Mouse (Mus musculus) midbrain, embryonic 15.5 days (tissue): ENCODE measurements around the gene Szt2. TPM values are rescaled to one million over a fixed set of nuclear protein-coding genes. Genes with fewer than 3 reads are reported as not detected.

Experiments
- ATAC-seq: fragments of 200-750 bp; cut with Nextera tagmentation; replicated peaks from 2 replicates; pipeline ENCODE4 v1.8.0; 2017; ENCODE audit warnings: moderate TSS enrichment
- H3K27ac ChIP-seq: fragments of 300-500 bp; sonication (generic); 2 replicates; pipeline ENCODE4 v1.5.1; 2015; ENCODE audit warnings: mild to moderate bottlenecking, inconsistent platforms
- H3K27me3 ChIP-seq: fragments of 300-500 bp; sonication (generic); replicated peaks from 2 replicates; pipeline ENCODE4 v1.6.1; 2015; ENCODE audit warnings: inconsistent platforms
- H3K36me3 ChIP-seq: fragments of 300-500 bp; sonication (generic); replicated peaks from 2 replicates; pipeline ENCODE4 v1.6.1; 2015; ENCODE audit warnings: inconsistent platforms
- H3K4me1 ChIP-seq: fragments of 300-500 bp; sonication (generic); 2 replicates; pipeline ENCODE4 v1.6.1; 2015; ENCODE audit warnings: inconsistent platforms
- H3K4me2 ChIP-seq: fragments of 300-500 bp; sonication (generic); 2 replicates; pipeline ENCODE4 v1.6.1; 2015; ENCODE audit warnings: inconsistent platforms, mild to moderate bottlenecking, moderate library complexity
- H3K4me3 ChIP-seq: fragments of 300-500 bp; sonication (generic); 2 replicates; pipeline ENCODE4 v1.5.1; 2015; ENCODE audit warnings: mild to moderate bottlenecking, inconsistent platforms
- H3K9ac ChIP-seq: fragments of 300-500 bp; sonication (generic); 2 replicates; pipeline ENCODE4 v1.6.1; 2015; ENCODE audit warnings: mild to moderate bottlenecking, inconsistent platforms
- H3K9me3 ChIP-seq: fragments of 300-500 bp; sonication (generic); 2 replicates; pipeline ENCODE4 v1.6.1; 2016; ENCODE audit warnings: inconsistent platforms
- WGBS: fragments of 180-500 bp; shearing (Covaris S2); methylation state at CpG from one replicate; pipeline ENCODE4 v1.1.7; 2015; ENCODE audit warnings: mixed read lengths; 5-methylcytosine and 5-hydroxymethylcytosine counted together
- polyA plus RNA-seq: library from polyadenylated mRNA; unstranded; fragments of >200 nt; fragmentation: Nextera tagmentation; extraction: Ambion mirVana; gene quantifications from 2 replicates; pipeline ENCODE4 v1.2.1, GENCODE M21; 2015

The Szt2 gene
- polyA plus RNA-seq, 1 experiment from 2014 or later, result 11.5 TPM

- peak; percentile 91 for ATAC-seq
- Histone ChIP-seq H3K9ac (peak within 1 kb of the TSS; percentile 65), H3K36me3 (0 out of 2 replicates have a peak, but pooled peaks cover 1% of the 10 kb centered on the region), H3K27ac (peak within 1 kb of the TSS; percentile 62), H3K9me3 (no peaks in the 10 kb centered on the region), H3K27me3 (no peaks in the 10 kb centered on the region), H3K4me1 (peaks cover 18% of the 10 kb centered on the region), H3K4me2 (peak within 1 kb of the TSS; percentile 68), H3K4me3 (peak within 1 kb of the TSS; percentile 43)
- under 1% methylated on average over 29 of the region's 31 CpGs for WGBS
Measured at GRCm38 (mm10) chr4:118427768-118428451, 18.8 kb upstream of the Szt2 start, which contains the start of gene Elovl1. TSS of gene Elovl1 (plus strand) at chr4:118428093.

DNA sequence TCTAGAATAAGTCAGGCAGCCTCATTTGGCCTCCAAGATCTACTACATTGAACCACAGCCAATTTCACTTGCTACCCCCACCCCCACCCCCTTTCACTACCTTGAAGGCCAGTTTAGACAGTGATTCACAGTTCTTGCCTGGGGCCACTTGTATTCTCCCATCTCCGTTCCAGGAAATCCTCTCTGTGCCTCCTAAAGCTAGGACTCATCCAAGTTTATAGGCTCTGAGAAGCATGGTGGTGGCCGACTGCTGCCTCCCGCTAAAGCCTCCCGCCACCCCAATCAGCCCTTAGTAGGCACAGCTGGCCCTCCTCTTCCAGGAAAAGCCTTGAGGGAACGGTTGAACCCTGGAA lies 18.3 kb upstream of the Szt2 start:
- no peaks in the 10 kb centered on the region for H3K9me3 ChIP-seq
- peak; percentile 55 for ATAC-seq
- peak overlapping the region; percentile 43 for H3K4me3 ChIP-seq
- no peaks in the 10 kb centered on the region; the same call in 1 of the 2 replicates for H3K36me3 ChIP-seq
- WGBS, result under 1% methylated on average over 5 of the region's 5 CpGs
- H3K4me2 ChIP-seq, result peak overlapping the region; percentile 68
- H3K4me1 ChIP-seq, result peaks cover 18% of the 10 kb centered on the region
- peak overlapping the region; percentile 62 for H3K27ac ChIP-seq
- no peaks in the 10 kb centered on the region for H3K27me3 ChIP-seq
- H3K9ac ChIP-seq, result peak overlapping the region; percentile 65

DNA sequence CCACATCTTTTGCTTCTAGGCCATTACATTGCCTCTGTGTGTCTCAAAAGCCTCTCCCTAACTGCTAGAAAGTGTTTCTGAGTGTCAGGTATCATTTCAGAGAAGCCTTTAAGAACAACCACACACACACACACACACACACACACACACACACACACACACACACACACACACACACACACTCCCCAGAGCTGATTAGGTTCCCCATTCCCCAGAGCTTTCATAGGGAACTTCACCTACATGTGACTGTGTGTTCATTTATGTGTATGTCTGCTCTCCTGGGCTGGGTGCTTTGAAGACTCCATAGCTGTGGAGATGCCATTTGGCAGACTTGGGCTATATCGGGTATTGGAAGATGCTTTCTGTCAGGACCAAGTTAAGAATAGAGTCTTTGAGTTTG lies 16.3 kb upstream of the Szt2 start:
- no peak for ATAC-seq
- WGBS, result 100% methylated on average over 1 of the region's 1 CpGs
- peaks cover 18% of the 10 kb centered on the region for H3K4me1 ChIP-seq
- H3K9me3 ChIP-seq, result no peaks in the 10 kb centered on the region
- no peak overlapping the region for H3K4me3 ChIP-seq
- H3K9ac ChIP-seq, result no peak overlapping the region
- no peak overlapping the region for H3K4me2 ChIP-seq
- H3K27ac ChIP-seq, result no peak overlapping the region
- no peaks in the 10 kb centered on the region for H3K27me3 ChIP-seq
- H3K36me3 ChIP-seq, result peaks cover 6% of the 10 kb centered on the region; the same call in 1 of the 2 replicates

DNA sequence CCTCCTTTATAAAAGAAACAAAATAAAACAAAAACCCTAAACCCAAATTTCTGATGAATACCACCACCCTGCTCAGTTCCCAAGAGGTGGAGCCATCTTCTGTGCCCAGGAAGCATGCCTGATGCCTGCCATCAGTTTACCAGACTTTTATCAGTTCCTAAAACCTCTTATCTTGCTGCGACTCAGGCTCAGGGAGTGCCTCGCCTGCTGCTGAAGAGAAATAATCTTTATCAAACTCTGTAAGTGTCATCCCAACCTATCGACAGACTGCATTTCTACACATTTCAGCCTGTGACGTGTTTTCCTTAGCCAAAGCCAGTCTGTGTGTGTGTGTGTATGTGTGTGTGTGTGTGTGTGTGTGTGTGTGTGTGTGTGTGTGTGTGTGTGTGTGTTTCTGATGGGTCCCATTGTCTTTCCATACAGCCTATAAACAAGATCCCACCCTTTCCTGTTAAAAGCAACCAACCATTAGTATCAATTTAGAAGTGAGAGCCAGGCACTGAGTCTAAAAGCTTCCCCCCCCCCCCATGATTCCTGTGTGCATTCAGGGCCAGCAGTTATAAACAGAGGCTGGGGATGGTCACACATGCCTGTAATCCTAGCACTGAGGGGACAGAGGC lies 15.6 kb upstream of the Szt2 start:
- no peak overlapping the region for H3K9ac ChIP-seq
- no peak for ATAC-seq
- H3K4me3 ChIP-seq, result no peak overlapping the region
- H3K27ac ChIP-seq, result no peak overlapping the region
- no peaks in the 10 kb centered on the region for H3K27me3 ChIP-seq
- H3K36me3 ChIP-seq, result peaks cover 10% of the 10 kb centered on the region; the same call in 1 of the 2 replicates
- H3K4me1 ChIP-seq, result peaks cover 18% of the 10 kb centered on the region
- no peaks in the 10 kb centered on the region for H3K9me3 ChIP-seq
- no peak overlapping the region for H3K4me2 ChIP-seq
- 84% methylated on average over 4 of the region's 4 CpGs for WGBS

GRCm38 (mm10) chr4:118421384-118421783 lies 12.3 kb upstream of the Szt2 start:
- ATAC-seq, result no peak

GRCm38 (mm10) chr4:118417112-118417797 lies 8.2 kb upstream of the Szt2 start:
- WGBS, result 78% methylated on average over 13 of the region's 13 CpGs
- H3K4me3 ChIP-seq, result no peak overlapping the region
- peaks cover 55% of the 10 kb centered on the region for H3K36me3 ChIP-seq
- H3K4me2 ChIP-seq, result no peak overlapping the region
- no peak for ATAC-seq
- H3K4me1 ChIP-seq, result no peaks in the 10 kb centered on the region
- no peaks in the 10 kb centered on the region for H3K9me3 ChIP-seq
- no peaks in the 10 kb centered on the region for H3K27me3 ChIP-seq
- H3K27ac ChIP-seq, result no peak overlapping the region
- no peak overlapping the region for H3K9ac ChIP-seq

More at GRCm38 (mm10) chr4:118421384-118421783, 12.3 kb upstream of the Szt2 start:
- H3K27ac ChIP-seq, result no peak overlapping the region
- no peak overlapping the region for H3K9ac ChIP-seq
- H3K36me3 ChIP-seq, result peaks cover 16% of the 10 kb centered on the region; the same call in 1 of the 2 replicates
- H3K27me3 ChIP-seq, result no peaks in the 10 kb centered on the region
- no peaks in the 10 kb centered on the region for H3K9me3 ChIP-seq
- no peak overlapping the region for H3K4me3 ChIP-seq
- no peak overlapping the region for H3K4me2 ChIP-seq
- no peaks in the 10 kb centered on the region for H3K4me1 ChIP-seq
- WGBS, result 94% methylated on average over 3 of the region's 3 CpGs

- Histone ChIP-seq H3K9ac (no peak overlapping the region), H3K36me3 (peaks cover 62% of the 10 kb centered on the region), H3K27ac (no peak overlapping the region), H3K4me3 (no peak overlapping the region), H3K27me3 (no peaks in the 10 kb centered on the region), H3K9me3 (no peaks in the 10 kb centered on the region), H3K4me1 (no peaks in the 10 kb centered on the region), H3K4me2 (no peak overlapping the region)
- WGBS, result 95% methylated on average over 5 of the region's 5 CpGs
- ATAC-seq, result no peak
Measured at GRCm38 (mm10) chr4:118416329-118416728, 7.3 kb upstream of the Szt2 start.

GRCm38 (mm10) chr4:118415779-118416178 lies 6.7 kb upstream of the Szt2 start:
- Histone ChIP-seq H3K36me3 (peaks cover 60% of the 10 kb centered on the region), H3K4me2 (no peak overlapping the region), H3K9me3 (no peaks in the 10 kb centered on the region), H3K4me1 (no peaks in the 10 kb centered on the region), H3K9ac (no peak overlapping the region), H3K4me3 (no peak overlapping the region), H3K27ac (no peak overlapping the region), H3K27me3 (no peaks in the 10 kb centered on the region)
- no peak for ATAC-seq
- WGBS, result 87% methylated on average over 2 of the region's 2 CpGs

- no peak overlapping the region for H3K4me2 ChIP-seq
- H3K9ac ChIP-seq, result no peak overlapping the region
- H3K4me3 ChIP-seq, result no peak overlapping the region
- peaks cover 52% of the 10 kb centered on the region for H3K36me3 ChIP-seq
- 94% methylated on average over 5 of the region's 5 CpGs for WGBS
- H3K27ac ChIP-seq, result no peak overlapping the region
- H3K9me3 ChIP-seq, result no peaks in the 10 kb centered on the region
- ATAC-seq, result no peak
- H3K4me1 ChIP-seq, result peaks cover 9% of the 10 kb centered on the region
- no peaks in the 10 kb centered on the region for H3K27me3 ChIP-seq
Measured at GRCm38 (mm10) chr4:118413553-118413952, 4.5 kb upstream of the Szt2 start.

DNA sequence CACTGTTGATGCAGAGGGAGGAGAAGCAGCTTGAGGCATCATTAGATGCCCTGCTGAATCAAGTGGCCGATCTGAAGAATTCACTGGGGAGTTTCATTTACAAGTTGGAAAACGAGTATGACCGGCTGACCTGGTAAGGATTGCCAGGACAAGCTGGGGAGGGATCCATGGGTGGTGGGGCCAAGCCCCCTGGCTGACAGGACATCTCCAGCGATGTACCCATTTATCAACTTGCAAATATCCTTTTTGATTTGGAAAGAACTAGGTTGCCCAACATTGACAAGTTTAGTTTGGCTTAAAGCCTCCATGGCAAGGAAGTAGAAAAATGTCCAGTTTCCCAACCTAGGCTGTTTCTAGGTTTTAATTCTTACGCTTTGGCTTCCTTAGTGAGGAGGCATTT lies 1.8 kb upstream of the Szt2 start:
- Histone ChIP-seq H3K27ac (no peak overlapping the region), H3K9ac (no peak overlapping the region), H3K4me2 (no peak overlapping the region), H3K27me3 (no peaks in the 10 kb centered on the region), H3K4me3 (no peak overlapping the region), H3K9me3 (no peaks in the 10 kb centered on the region), H3K36me3 (peaks cover 41% of the 10 kb centered on the region), H3K4me1 (peaks cover 20% of the 10 kb centered on the region)
- ATAC-seq, result no peak
- 99% methylated on average over 5 of the region's 5 CpGs for WGBS

- no peak for ATAC-seq
- no peaks in the 10 kb centered on the region for H3K9me3 ChIP-seq
- H3K9ac ChIP-seq, result no peak overlapping the region
- peaks cover 61% of the 10 kb centered on the region for H3K36me3 ChIP-seq
- H3K27me3 ChIP-seq, result no peaks in the 10 kb centered on the region
- 93% methylated on average over 12 of the region's 12 CpGs for WGBS
- no peak overlapping the region for H3K27ac ChIP-seq
- H3K4me3 ChIP-seq, result no peak overlapping the region
- no peak overlapping the region for H3K4me2 ChIP-seq
- peaks cover 4% of the 10 kb centered on the region; the same call in 1 of the 2 replicates for H3K4me1 ChIP-seq
Measured at GRCm38 (mm10) chr4:118402701-118403100, 6.4 kb downstream of the Szt2 start.

DNA sequence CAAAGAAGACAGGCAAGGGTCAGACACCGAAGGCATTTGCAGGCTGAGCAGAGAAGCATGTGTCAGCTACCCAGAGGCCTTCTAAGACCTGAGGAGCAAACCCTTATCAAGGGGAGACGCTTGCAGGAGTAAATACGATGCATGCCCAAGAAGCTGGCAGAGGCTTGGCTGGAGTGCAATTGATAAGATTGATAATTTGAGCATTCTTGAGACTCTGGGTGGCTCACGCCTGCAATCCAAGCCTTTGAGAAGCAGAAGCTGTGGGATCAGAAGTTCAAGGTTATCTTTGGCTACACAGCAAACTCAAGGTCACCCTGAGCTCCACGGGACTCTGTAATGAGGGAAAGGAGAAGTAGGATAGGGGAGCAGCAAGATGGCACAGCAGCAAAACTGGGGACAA lies 7.2 kb downstream of the Szt2 start:
- no peak for ATAC-seq
- H3K4me3 ChIP-seq, result no peak overlapping the region
- H3K9ac ChIP-seq, result no peak overlapping the region
- H3K36me3 ChIP-seq, result peaks cover 69% of the 10 kb centered on the region
- H3K27me3 ChIP-seq, result no peaks in the 10 kb centered on the region
- no peak overlapping the region for H3K4me2 ChIP-seq
- no peaks in the 10 kb centered on the region for H3K9me3 ChIP-seq
- H3K27ac ChIP-seq, result no peak overlapping the region
- no peaks in the 10 kb centered on the region for H3K4me1 ChIP-seq
- WGBS, result 94% methylated on average over 5 of the region's 5 CpGs
